ENCODE assay signal across 11 mouse cellular contexts in the genomic region with DNA sequence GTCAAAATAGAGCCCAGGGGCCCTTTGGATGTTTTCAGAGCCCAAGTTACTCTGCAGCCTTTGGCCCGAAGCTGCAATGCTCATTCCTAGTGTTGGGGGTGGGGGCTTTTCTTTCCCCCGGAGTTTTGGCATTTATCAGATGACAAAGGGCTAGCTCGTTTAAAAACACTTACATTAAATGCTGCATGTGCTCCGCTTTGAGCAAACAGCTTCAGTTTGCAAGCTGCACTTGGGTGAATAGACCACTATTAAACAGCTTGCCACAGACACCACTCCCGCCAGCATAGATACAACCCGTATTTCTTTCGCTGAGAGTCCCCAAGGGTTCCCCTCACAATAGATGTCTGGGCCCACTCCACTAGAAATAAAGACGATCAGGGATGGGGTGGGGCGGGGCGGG. TPM values are rescaled to one million over a fixed set of nuclear protein-coding genes. Genes with fewer than 3 reads are reported as not detected.
DNase-seq lines count a peak whose midpoint lies in the region; ATAC-seq lines count a peak whose summit lies in the region.
"Had no signal": no experiment of that assay in that cellular context is flagged by ENCODE, and none has a peak within 500 bp of the region (broad histone marks: within the 10 kb centered on the region; RNA-seq: fewer than 3 reads in every experiment).

No protein-coding gene starts in this region.

- no peak overlapping the region for H3K9ac ChIP-seq in heart, embryonic 15.5 days
- no peak overlapping the region for H3K9ac ChIP-seq in embryonic facial prominence, embryonic 12.5 days
- H3K9ac ChIP-seq in forebrain, embryonic 16.5 days (replicated peaks; ENCODE audit: low read depth, low read length) = no peak overlapping the region
- 0 out of 2 replicates have a peak overlapping the region, but pooled peaks have one; percentile 21 for H3K9ac ChIP-seq in midbrain, embryonic 13.5 days (replicated peaks)

- 32% methylated on average over 10 of the region's 10 CpGs for WGBS in heart, embryonic 15.5 days
- WGBS in embryonic facial prominence, embryonic 12.5 days = 19% methylated on average over 10 of the region's 10 CpGs
- WGBS in forebrain, embryonic 16.5 days = 8% methylated on average over 10 of the region's 10 CpGs
- 7% methylated on average over 10 of the region's 10 CpGs for WGBS in midbrain, embryonic 13.5 days

- ATAC-seq in heart, embryonic 15.5 days (replicated peaks; ENCODE audit: insufficient number of reproducible peaks, insufficient read depth, low FRiP score, low read depth) = no peak
- ATAC-seq in embryonic facial prominence, embryonic 12.5 days (ENCODE audit: insufficient number of reproducible peaks, insufficient read depth, low FRiP score, low TSS enrichment) = no peak
- peak; percentile 31; the same call in 1 of the 2 replicates for ATAC-seq in forebrain, embryonic 16.5 days
- peak; percentile 44 for ATAC-seq in midbrain, embryonic 13.5 days

- no peaks in the 10 kb centered on the region for H3K36me3 ChIP-seq in heart, embryonic 15.5 days
- H3K36me3 ChIP-seq in embryonic facial prominence, embryonic 12.5 days = 0 out of 2 replicates have a peak, but pooled peaks cover 4% of the 10 kb centered on the region
- no peaks in the 10 kb centered on the region for H3K36me3 ChIP-seq in forebrain, embryonic 16.5 days (ENCODE audit: control insufficient read depth, insufficient read depth)
- no peaks in the 10 kb centered on the region for H3K36me3 ChIP-seq in midbrain, embryonic 13.5 days

- DNase-seq in heart, postnatal 4 days = no peak
- no peak for DNase-seq in ovary, postnatal 36 days (ENCODE audit: low spot score)
- no peak for DNase-seq in thymus, postnatal 14 days
- DNase-seq: kidney, adult 8-10 months; right cerebral cortex, postnatal 25 days had no signal

- H3K4me1 ChIP-seq in heart, embryonic 15.5 days (replicated peaks) = peaks cover 10% of the 10 kb centered on the region
- H3K4me1 ChIP-seq in embryonic facial prominence, embryonic 12.5 days = peaks cover 47% of the 10 kb centered on the region
- H3K4me1 ChIP-seq in forebrain, embryonic 16.5 days (replicated peaks; ENCODE audit: control insufficient read depth, insufficient read depth, low read length) = peaks cover 24% of the 10 kb centered on the region
- H3K4me1 ChIP-seq in midbrain, embryonic 13.5 days (replicated peaks) = peaks cover 51% of the 10 kb centered on the region

- H3K27me3 ChIP-seq in heart, embryonic 15.5 days = peaks cover 76% of the 10 kb centered on the region
- H3K27me3 ChIP-seq in embryonic facial prominence, embryonic 12.5 days = peaks cover 52% of the 10 kb centered on the region
- H3K27me3 ChIP-seq in forebrain, embryonic 16.5 days (replicated peaks; ENCODE audit: control insufficient read depth, insufficient read depth, low read length) = peaks cover 40% of the 10 kb centered on the region
- peaks cover 77% of the 10 kb centered on the region for H3K27me3 ChIP-seq in midbrain, embryonic 13.5 days

- no peaks in the 10 kb centered on the region for H3K9me3 ChIP-seq in heart, embryonic 15.5 days (replicated peaks)
- no peaks in the 10 kb centered on the region for H3K9me3 ChIP-seq in embryonic facial prominence, embryonic 12.5 days
- H3K9me3 ChIP-seq in forebrain, embryonic 16.5 days (ENCODE audit: control insufficient read depth, low read length) = no peaks in the 10 kb centered on the region
- no peaks in the 10 kb centered on the region for H3K9me3 ChIP-seq in midbrain, embryonic 13.5 days

- H3K4me2 ChIP-seq in heart, embryonic 15.5 days = peak overlapping the region; percentile 56
- peak overlapping the region; percentile 38; the same call in 1 of the 2 replicates for H3K4me2 ChIP-seq in embryonic facial prominence, embryonic 12.5 days (replicated peaks)
- no peak overlapping the region for H3K4me2 ChIP-seq in forebrain, embryonic 16.5 days (ENCODE audit: low read length)
- H3K4me2 ChIP-seq in midbrain, embryonic 13.5 days (replicated peaks) = peak overlapping the region; percentile 43

- no peak overlapping the region for H3K27ac ChIP-seq in heart, embryonic 15.5 days
- H3K27ac ChIP-seq in embryonic facial prominence, embryonic 12.5 days = no peak overlapping the region
- no peak overlapping the region for H3K27ac ChIP-seq in forebrain, embryonic 16.5 days (ENCODE audit: low read length)
- no peak overlapping the region for H3K27ac ChIP-seq in midbrain, embryonic 13.5 days

- H3K4me3 ChIP-seq in heart, embryonic 15.5 days = no peak overlapping the region
- no peak overlapping the region for H3K4me3 ChIP-seq in embryonic facial prominence, embryonic 12.5 days
- H3K4me3 ChIP-seq in forebrain, embryonic 16.5 days (replicated peaks; ENCODE audit: low read length) = no peak overlapping the region
- no peak overlapping the region for H3K4me3 ChIP-seq in midbrain, embryonic 13.5 days (replicated peaks)
- H3K4me3 ChIP-seq: myocyte had no signal

RNA-seq across cellular contexts. Expression of a gene that starts 6.3 kb away (rescaled TPM):
- 131 and 212 TPM in 2 replicates for polyA plus RNA-seq in heart, embryonic 15.5 days (2015; fragmentation: Nextera tagmentation; extraction: Ambion mirVana)
- total RNA-seq in heart, postnatal 4 days (2021) = 10 to 100 TPM; 66.1 to 72.8 TPM
- 316 and 347 TPM in 2 replicates for polyA plus RNA-seq in embryonic facial prominence, embryonic 12.5 days (2016; fragmentation: Nextera tagmentation; extraction: Ambion mirVana)
- polyA plus RNA-seq in forebrain, embryonic 16.5 days (2015; fragmentation: Nextera tagmentation; extraction: Ambion mirVana) = 21.2 and 34.2 TPM in 2 replicates
- 117 and 118 TPM in 2 replicates for polyA plus RNA-seq in midbrain, embryonic 13.5 days (2015; fragmentation: Nextera tagmentation; extraction: Ambion mirVana)
- total RNA-seq: common myeloid progenitor, adult 5-6 weeks had no signal
- polyA plus RNA-seq: myocyte had no signal

Comparison
In these comparisons a context has a peak if more than half of its experiments do, and no peak if none do; other contexts are left out.
1. ATAC-seq: peak in forebrain, embryonic 16.5 days (single experiment) and midbrain, embryonic 13.5 days (single experiment); none in heart, embryonic 15.5 days (single experiment) and embryonic facial prominence, embryonic 12.5 days (single experiment).